Mouse (Mus musculus) fibroblast of lung, adult 2 months (primary cell): ENCODE results near the gene Epb41l3.
"Not testable (repeated sequence)": the region's sequence is repeated elsewhere in the genome, so short reads cannot be mapped to it uniquely, and the experiment has no call there.

ENCODE experiments used
- DNase-seq: peaks from one replicate; pipeline ENCODE4 v3.0.0-alpha.2; 2011; ENCODE audit warnings: low read depth

Gene Epb41l3

GRCm38 (mm10) chr17:69105799-69106401 lies 30.4 kb downstream of the Epb41l3 start:
- no peak for DNase-seq

- DNase-seq: no peak
Measured at GRCm38 (mm10) chr17:69109216-69109615, 33.7 kb downstream of the Epb41l3 start.

- no peak for DNase-seq
Measured at GRCm38 (mm10) chr17:69112232-69112631, 36.7 kb downstream of the Epb41l3 start.

DNA sequence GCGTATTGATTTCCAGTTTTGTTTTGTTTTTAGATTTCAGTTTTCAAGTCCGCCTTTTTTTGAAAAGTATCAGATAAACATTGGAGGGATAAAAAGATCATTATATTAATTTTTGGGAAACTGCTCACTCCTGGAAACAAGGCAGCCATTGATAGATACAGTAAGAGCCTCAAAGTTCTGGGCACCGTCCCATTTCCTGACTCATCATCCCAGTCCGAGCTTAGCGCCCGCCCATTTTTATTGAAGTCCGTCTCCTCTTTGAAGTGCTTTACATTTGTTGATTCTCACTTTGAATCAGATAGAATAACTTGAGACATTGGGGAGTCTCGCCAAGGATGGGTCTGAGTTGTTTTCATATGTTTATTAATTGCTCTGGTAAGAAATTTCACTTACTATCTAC lies 43.7 kb downstream of the Epb41l3 start:
- DNase-seq: no peak

- no peak for DNase-seq
Measured at GRCm38 (mm10) chr17:69120533-69121358, 45.3 kb downstream of the Epb41l3 start.

- not testable (repeated sequence) for DNase-seq
Measured at GRCm38 (mm10) chr17:69122403-69122802, 46.9 kb downstream of the Epb41l3 start.

- DNase-seq: no peak
Measured at GRCm38 (mm10) chr17:69127436-69127835, 52.0 kb downstream of the Epb41l3 start.

GRCm38 (mm10) chr17:69127981-69128380 lies 52.5 kb downstream of the Epb41l3 start:
- DNase-seq: no peak

DNA sequence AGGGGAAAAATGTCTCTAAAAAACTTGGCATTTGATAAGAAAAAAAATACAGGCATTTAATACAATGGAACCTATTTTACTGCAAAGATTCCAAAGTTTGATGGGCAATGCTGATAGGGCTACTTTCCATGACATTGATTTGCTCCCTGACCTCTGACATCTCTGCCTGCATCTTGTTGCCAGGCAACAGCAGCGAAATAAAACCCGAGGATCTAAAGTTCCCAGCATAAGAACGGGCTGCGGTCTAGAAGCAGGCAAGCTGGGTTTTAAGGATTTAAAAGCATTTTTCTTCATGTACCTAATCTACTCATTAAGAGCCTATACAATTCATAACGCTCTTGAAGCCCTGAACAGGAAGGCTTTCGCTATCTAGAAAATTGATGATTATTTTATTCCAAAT lies 54.0 kb downstream of the Epb41l3 start:
- DNase-seq: no peak

GRCm38 (mm10) chr17:69143017-69143416 lies 67.5 kb downstream of the Epb41l3 start:
- no peak for DNase-seq

DNA sequence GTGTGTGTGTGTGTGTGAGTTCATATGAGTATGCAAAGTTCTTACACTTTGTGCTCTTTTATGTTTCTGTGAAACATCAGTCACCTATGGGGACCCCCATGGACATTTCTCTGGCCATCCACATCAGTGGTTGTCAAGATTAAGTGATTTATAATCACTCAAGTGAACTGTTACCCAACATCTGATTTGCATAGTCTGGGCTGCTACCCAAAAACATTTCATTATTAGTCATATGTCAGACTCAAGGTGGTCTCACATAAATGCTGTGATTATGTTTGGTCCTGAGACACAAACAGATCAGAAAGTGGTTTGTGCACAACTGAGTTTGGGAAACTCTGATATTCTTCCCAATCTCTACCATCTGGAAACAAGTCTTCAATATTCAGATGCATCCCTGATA lies 75.3 kb downstream of the Epb41l3 start:
- DNase-seq: no peak

GRCm38 (mm10) chr17:69151281-69151680 lies 75.8 kb downstream of the Epb41l3 start:
- DNase-seq: no peak

DNA sequence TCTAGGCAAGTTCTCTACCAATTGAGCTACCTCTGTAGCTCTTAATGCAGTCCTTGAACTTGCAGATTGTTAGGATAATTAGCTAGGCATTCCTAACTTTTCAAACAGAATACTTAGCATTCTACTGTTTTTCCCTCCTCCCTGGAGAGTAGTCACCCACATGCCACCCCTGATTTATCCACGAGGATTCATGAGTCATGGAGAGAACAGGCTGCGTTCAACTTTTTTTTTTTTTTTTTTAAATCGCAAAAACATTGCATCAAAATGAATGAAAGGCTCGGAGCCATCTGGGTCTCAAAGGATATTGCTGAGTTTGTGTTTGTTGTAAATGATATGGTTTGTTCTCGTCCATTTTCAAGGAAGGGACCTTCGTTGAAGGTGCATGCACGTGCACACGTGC lies 79.6 kb downstream of the Epb41l3 start:
- no peak for DNase-seq

DNA sequence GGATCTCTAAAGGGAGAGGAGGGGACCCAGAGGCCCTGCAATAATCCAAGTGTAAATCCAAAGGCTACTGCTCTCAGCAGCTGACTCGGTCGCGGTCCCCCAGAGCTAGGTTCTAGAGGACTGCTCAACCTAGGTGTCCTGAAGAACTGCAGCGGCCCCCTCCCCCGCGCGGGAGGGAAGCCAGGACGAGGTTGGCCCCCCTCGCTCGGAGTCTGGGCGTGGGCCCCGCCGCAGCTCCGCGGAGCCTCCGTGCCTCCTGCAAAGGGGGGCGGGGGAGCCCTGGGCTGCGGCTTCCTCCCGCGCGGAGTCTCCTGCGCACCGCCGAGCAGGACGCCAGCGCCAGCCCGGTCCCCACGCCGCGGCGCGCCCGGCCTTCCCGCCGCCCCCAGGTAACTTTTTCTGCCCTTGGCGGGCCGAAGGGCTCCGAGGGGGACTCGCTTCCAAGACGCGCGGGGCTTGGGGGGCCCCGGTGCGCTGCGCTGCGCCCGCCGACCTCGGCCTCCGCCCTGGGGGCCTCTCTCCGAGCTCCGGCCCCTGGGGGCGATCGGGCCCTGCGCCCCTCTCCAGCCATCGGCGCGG lies 81.1 kb downstream of the Epb41l3 start:
- no peak for DNase-seq

DNA sequence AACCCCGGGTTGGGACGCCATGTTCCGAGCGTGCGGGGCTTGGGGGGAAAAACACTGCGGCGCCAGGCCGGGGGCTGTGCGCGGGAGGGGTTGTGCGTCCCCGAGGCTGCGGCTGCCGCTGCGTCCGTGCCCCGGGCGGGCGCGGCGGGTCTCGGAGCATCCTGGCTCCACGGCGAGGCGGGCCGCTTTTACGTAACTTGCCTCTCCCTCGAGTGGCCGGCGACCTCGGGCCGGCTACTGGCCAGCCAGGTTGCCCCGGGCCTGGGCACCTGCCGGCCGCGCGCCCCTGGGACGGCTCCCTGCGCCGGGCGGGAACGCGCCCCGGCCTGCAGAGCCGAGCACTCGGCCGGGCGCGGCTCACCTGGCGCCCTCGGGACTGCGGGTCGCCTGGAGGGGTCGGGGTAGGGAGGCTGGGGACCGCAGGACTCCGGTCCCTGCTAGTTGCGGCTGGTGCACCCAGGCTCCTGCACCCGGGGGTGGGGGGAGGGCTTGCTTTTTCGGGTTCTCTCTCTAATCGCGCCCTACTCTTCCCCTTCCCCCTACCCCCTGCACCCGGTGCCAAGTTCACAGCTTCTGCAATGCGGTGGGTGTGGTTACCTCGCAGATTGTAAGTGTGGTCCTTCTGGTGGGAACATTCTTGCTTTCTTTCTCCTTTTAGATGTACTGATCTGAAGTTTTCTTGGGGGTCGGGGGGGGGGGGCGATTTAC lies 81.8 kb downstream of the Epb41l3 start:
- DNase-seq: no peak

DNA sequence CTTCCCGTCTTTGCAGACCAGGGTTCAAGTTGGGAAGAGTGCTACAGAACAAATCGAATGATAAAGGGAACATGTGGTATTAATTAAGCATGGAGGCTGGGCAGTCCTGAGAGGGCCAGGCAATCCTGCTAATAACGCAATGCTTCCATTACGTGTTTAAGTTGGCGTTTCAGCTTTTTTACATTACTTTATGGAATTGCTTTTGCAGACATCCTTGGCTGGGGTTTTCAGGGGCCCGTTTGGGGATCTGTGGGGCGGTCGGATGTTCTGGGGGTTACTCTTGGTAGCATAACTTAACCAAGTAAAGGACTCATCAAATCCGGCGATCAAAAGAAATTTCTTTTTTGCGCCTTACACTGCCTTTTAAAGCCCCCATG lies 82.3 kb downstream of the Epb41l3 start:
- DNase-seq: no peak

DNA sequence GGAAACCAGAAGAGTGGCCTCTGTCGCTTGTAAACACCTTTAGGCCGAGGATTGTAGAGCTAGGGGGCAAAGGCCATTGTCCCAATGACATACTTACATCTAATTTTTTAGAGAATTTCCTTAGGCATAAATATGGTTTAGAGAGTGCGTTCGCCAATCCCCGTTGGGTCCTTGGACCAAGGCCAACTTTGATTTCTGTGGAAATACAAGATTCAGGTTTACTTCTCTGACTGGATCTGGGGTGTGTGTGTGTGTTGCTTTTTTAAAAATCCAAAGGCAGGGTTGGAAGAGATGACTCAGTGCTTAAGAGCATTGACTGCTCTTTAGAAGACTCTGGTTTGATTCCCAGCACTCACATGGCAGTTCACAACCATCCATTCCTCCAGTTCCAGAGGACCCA lies 83.2 kb downstream of the Epb41l3 start:
- DNase-seq: no peak

DNA sequence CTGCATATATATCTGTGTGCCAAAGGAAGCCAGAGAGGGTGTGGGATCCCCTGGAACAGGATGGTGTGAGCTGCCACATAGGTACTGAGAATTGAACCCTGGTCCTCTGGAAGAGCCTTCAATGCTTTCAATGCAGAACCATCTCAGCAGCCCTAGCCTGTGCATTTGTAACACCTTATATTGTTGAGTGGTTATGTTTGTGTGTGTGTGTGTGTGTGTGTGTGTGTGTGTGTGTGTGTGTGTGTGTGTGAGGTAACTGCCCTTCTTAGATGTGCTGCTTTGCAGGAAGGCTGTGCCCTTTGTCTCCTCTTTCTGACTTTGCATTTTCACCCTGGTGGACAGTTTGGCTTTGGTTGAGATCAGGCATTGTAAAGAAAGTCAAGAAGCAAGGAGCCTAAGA lies 87.2 kb downstream of the Epb41l3 start:
- no peak for DNase-seq

- DNase-seq: no peak
Measured at GRCm38 (mm10) chr17:69176949-69177501, 101.5 kb downstream of the Epb41l3 start.

GRCm38 (mm10) chr17:69177954-69178353 lies 102.5 kb downstream of the Epb41l3 start:
- no peak for DNase-seq

DNA sequence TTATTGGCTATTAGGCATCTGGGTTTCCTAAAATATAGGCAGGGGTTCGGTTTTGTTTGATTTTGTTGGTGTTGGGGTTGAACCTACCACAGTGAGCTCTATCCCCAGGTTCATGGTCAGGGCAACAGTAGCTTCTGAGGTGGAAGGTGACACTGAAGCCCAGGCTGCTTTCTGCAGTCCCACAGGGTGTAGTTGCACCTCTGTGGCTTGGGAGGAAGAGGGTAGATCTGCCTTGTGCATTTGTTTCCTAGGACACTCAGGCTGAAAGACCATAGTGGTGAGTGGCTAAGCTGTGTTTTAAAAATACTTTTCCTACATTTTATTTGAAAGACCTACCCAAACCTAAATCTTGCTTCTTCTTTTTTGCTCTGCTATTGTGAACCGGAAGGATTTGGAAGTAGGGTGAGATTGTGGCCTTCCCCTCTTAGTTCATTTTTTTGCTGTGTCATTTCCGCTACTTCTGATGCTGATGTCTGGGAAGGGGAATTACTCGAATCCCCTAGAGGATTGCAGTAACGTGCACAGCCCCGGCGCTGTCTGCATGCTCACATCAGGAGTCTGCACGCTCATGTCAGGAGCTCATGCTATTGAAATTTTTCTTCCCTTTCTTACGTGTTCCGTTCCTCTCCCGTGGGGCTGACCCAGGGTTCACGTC lies 105.5 kb downstream of the Epb41l3 start:
- DNase-seq: no peak
